Mouse (Mus musculus): ENCODE measurements around the gene Hes1. TPM values are rescaled to one million over a fixed set of nuclear protein-coding genes. Genes with fewer than 3 reads are reported as not detected.

The Hes1 gene
- polyA plus RNA-seq, 1 experiment = 35.8 TPM

- Histone ChIP-seq H3K79me2 (ENCODE audit: control insufficient read depth, insufficient read depth) (no peaks in the 10 kb centered on the region), H3K4me2 (ENCODE audit: low read depth) (no peak overlapping the region), H3K36me3 (ENCODE audit: control insufficient read depth, insufficient read depth) (no peaks in the 10 kb centered on the region), H3K4me3 (no peak overlapping the region), H3K27me3 (ENCODE audit: control insufficient read depth, insufficient read depth, insufficient read length) (no peaks in the 10 kb centered on the region), H3ac (ENCODE audit: control insufficient read depth, insufficient read length) (no peak overlapping the region)
- TF ChIP-seq USF1 (IDR thresholded peaks at IDR 0.05; ENCODE audit: low read depth) (no peak), POLR2A (IDR thresholded peaks at IDR 0.05; ENCODE audit: insufficient read length, low read depth) (no peak), POLR2AphosphoS2 (IDR thresholded peaks at IDR 0.05; ENCODE audit: insufficient read length, low read depth) (no peak), SRF (IDR thresholded peaks at IDR 0.05; ENCODE audit: control insufficient read depth, insufficient read length, low read depth) (no peak), TCF12 (IDR thresholded peaks at IDR 0.05; ENCODE audit: insufficient read depth, poor library complexity, severe bottlenecking) (no peak), MAX (IDR thresholded peaks at IDR 0.05; ENCODE audit: low read depth) (no peak), TCF3 (IDR thresholded peaks at IDR 0.05; ENCODE audit: insufficient read length, low read depth) (no peak), MYOD1 (IDR thresholded peaks at IDR 0.05; ENCODE audit: control insufficient read depth in 1 of 3, insufficient read length in 2 of 3, low read depth in 2 of 3) (no peak), MYOG (IDR thresholded peaks at IDR 0.05; ENCODE audit: control insufficient read depth in 1 of 3, insufficient read depth in 1 of 3, insufficient read length in 2 of 3, low read depth in 2 of 3) (no peak), REST (IDR thresholded peaks at IDR 0.05; ENCODE audit: insufficient read depth, insufficient read length) (no peak), E2F4 (IDR thresholded peaks at IDR 0.05; ENCODE audit: insufficient read depth) (no peak), CEBPB (IDR thresholded peaks at IDR 0.05; ENCODE audit: insufficient read depth, poor library complexity, severe bottlenecking) (no peak)
Measured at GRCm38 (mm10) chr16:30032326-30032904, 31.8 kb upstream of the Hes1 start.

GRCm38 (mm10) chr16:30033390-30033789 lies 30.8 kb upstream of the Hes1 start:
- H3K36me3 ChIP-seq (ENCODE audit: control insufficient read depth, insufficient read depth) = no peaks in the 10 kb centered on the region
- no peaks in the 10 kb centered on the region for H3K79me2 ChIP-seq (ENCODE audit: control insufficient read depth, insufficient read depth)
- no peak overlapping the region for H3K4me3 ChIP-seq
- H3K27me3 ChIP-seq (ENCODE audit: control insufficient read depth, insufficient read depth, insufficient read length) = no peaks in the 10 kb centered on the region
- no peak for TF ChIP-seq SRF (IDR thresholded peaks at IDR 0.05; ENCODE audit: control insufficient read depth, insufficient read length, low read depth)
- TF ChIP-seq MYOD1 (IDR thresholded peaks at IDR 0.05; ENCODE audit: control insufficient read depth in 1 of 3, insufficient read length in 2 of 3, low read depth in 2 of 3) = no peak
- TF ChIP-seq TCF3 (IDR thresholded peaks at IDR 0.05; ENCODE audit: insufficient read length, low read depth) = no peak
- no peak for TF ChIP-seq POLR2AphosphoS2 (IDR thresholded peaks at IDR 0.05; ENCODE audit: insufficient read length, low read depth)
- TF ChIP-seq CEBPB (IDR thresholded peaks at IDR 0.05; ENCODE audit: insufficient read depth, poor library complexity, severe bottlenecking) = no peak
- TF ChIP-seq USF1 (IDR thresholded peaks at IDR 0.05; ENCODE audit: low read depth) = no peak
- TF ChIP-seq E2F4 (IDR thresholded peaks at IDR 0.05; ENCODE audit: insufficient read depth) = no peak
- no peak for TF ChIP-seq MAX (IDR thresholded peaks at IDR 0.05; ENCODE audit: low read depth)
- no peak for TF ChIP-seq POLR2A (IDR thresholded peaks at IDR 0.05; ENCODE audit: insufficient read length, low read depth)
- no peak for TF ChIP-seq MYOG (IDR thresholded peaks at IDR 0.05; ENCODE audit: control insufficient read depth in 1 of 3, insufficient read depth in 1 of 3, insufficient read length in 2 of 3, low read depth in 2 of 3)
- TF ChIP-seq REST (IDR thresholded peaks at IDR 0.05; ENCODE audit: insufficient read depth, insufficient read length) = no peak
- TF ChIP-seq TCF12 (IDR thresholded peaks at IDR 0.05; ENCODE audit: insufficient read depth, poor library complexity, severe bottlenecking) = no peak
- H3ac ChIP-seq (ENCODE audit: control insufficient read depth, insufficient read length) = no peak overlapping the region
- no peak overlapping the region for H3K4me2 ChIP-seq (ENCODE audit: low read depth)

GRCm38 (mm10) chr16:30034001-30034400 lies 30.2 kb upstream of the Hes1 start:
- peak overlapping the region; percentile 28 for H3K4me2 ChIP-seq (ENCODE audit: low read depth)
- no peak overlapping the region for H3ac ChIP-seq (ENCODE audit: control insufficient read depth, insufficient read length)
- no peaks in the 10 kb centered on the region for H3K79me2 ChIP-seq (ENCODE audit: control insufficient read depth, insufficient read depth)
- no peaks in the 10 kb centered on the region for H3K36me3 ChIP-seq (ENCODE audit: control insufficient read depth, insufficient read depth)
- no peak overlapping the region for H3K4me3 ChIP-seq
- H3K27me3 ChIP-seq (ENCODE audit: control insufficient read depth, insufficient read depth, insufficient read length) = no peaks in the 10 kb centered on the region
- TF ChIP-seq USF1 (IDR thresholded peaks at IDR 0.05; ENCODE audit: low read depth) = no peak
- peak in 2 of 3 experiments; percentile 73 to 93 for TF ChIP-seq MYOG (IDR thresholded peaks at IDR 0.05; ENCODE audit: control insufficient read depth in 1 of 3, insufficient read depth in 1 of 3, insufficient read length in 2 of 3, low read depth in 2 of 3)
- no peak for TF ChIP-seq SRF (IDR thresholded peaks at IDR 0.05; ENCODE audit: control insufficient read depth, insufficient read length, low read depth)
- TF ChIP-seq TCF3 (IDR thresholded peaks at IDR 0.05; ENCODE audit: insufficient read length, low read depth) = peak; percentile 56
- TF ChIP-seq MYOD1 (IDR thresholded peaks at IDR 0.05; ENCODE audit: control insufficient read depth in 1 of 3, insufficient read length in 2 of 3, low read depth in 2 of 3) = peak in 2 of 3 experiments; percentile 86 to 96
- no peak for TF ChIP-seq POLR2AphosphoS2 (IDR thresholded peaks at IDR 0.05; ENCODE audit: insufficient read length, low read depth)
- peak; percentile 65 for TF ChIP-seq TCF12 (IDR thresholded peaks at IDR 0.05; ENCODE audit: insufficient read depth, poor library complexity, severe bottlenecking)
- TF ChIP-seq CEBPB (IDR thresholded peaks at IDR 0.05; ENCODE audit: insufficient read depth, poor library complexity, severe bottlenecking) = no peak

- no peaks in the 10 kb centered on the region for H3K36me3 ChIP-seq (ENCODE audit: control insufficient read depth, insufficient read depth)
- TF ChIP-seq REST (IDR thresholded peaks at IDR 0.05; ENCODE audit: insufficient read depth, insufficient read length) (no peak), TCF3 (IDR thresholded peaks at IDR 0.05; ENCODE audit: insufficient read length, low read depth) (no peak), CEBPB (IDR thresholded peaks at IDR 0.05; ENCODE audit: insufficient read depth, poor library complexity, severe bottlenecking) (no peak), MAX (IDR thresholded peaks at IDR 0.05; ENCODE audit: low read depth) (no peak), TCF12 (IDR thresholded peaks at IDR 0.05; ENCODE audit: insufficient read depth, poor library complexity, severe bottlenecking) (no peak), USF1 (IDR thresholded peaks at IDR 0.05; ENCODE audit: low read depth) (no peak), MYOD1 (IDR thresholded peaks at IDR 0.05; ENCODE audit: control insufficient read depth in 1 of 3, insufficient read length in 2 of 3, low read depth in 2 of 3) (no peak), E2F4 (IDR thresholded peaks at IDR 0.05; ENCODE audit: insufficient read depth) (no peak), MYOG (IDR thresholded peaks at IDR 0.05; ENCODE audit: control insufficient read depth in 1 of 3, insufficient read depth in 1 of 3, insufficient read length in 2 of 3, low read depth in 2 of 3) (no peak), SRF (IDR thresholded peaks at IDR 0.05; ENCODE audit: control insufficient read depth, insufficient read length, low read depth) (no peak), POLR2A (IDR thresholded peaks at IDR 0.05; ENCODE audit: insufficient read length, low read depth) (no peak), POLR2AphosphoS2 (IDR thresholded peaks at IDR 0.05; ENCODE audit: insufficient read length, low read depth) (no peak)
- H3K27me3 ChIP-seq (ENCODE audit: control insufficient read depth, insufficient read depth, insufficient read length) = no peaks in the 10 kb centered on the region
- no peaks in the 10 kb centered on the region for H3K79me2 ChIP-seq (ENCODE audit: control insufficient read depth, insufficient read depth)
- peak overlapping the region; percentile 28 for H3K4me2 ChIP-seq (ENCODE audit: low read depth)
- H3K4me3 ChIP-seq = no peak overlapping the region
- no peak overlapping the region for H3ac ChIP-seq (ENCODE audit: control insufficient read depth, insufficient read length)
Measured at GRCm38 (mm10) chr16:30034521-30034920, 29.7 kb upstream of the Hes1 start.
